Mouse (Mus musculus) heart, embryonic 10.5 days (tissue): ENCODE measurements around the gene S100a4. TPM values are rescaled to one million over a fixed set of nuclear protein-coding genes. Genes with fewer than 3 reads are reported as not detected.

ENCODE experiments used
- DNase-seq: peaks from one replicate; pipeline ENCODE4 v3.0.0-alpha.2; 2017; ENCODE audit warnings: low spot score
- H3K27ac ChIP-seq: fragments of 300-500 bp; sonication (generic); 2 replicates; pipeline ENCODE4 v1.5.1; 2016; ENCODE audit warnings: mild to moderate bottlenecking
- H3K27me3 ChIP-seq: fragments of 300-500 bp; sonication (generic); 2 replicates; pipeline ENCODE4 v1.6.1; 2016; ENCODE audit warnings: mild to moderate bottlenecking; ENCODE audit not compliant: poor library complexity, insufficient read depth, severe bottlenecking
- H3K36me3 ChIP-seq: fragments of 300-500 bp; sonication (generic); 2 replicates; pipeline ENCODE4 v1.6.1; 2016; ENCODE audit warnings: mild to moderate bottlenecking, moderate library complexity
- H3K4me1 ChIP-seq: fragments of 300-500 bp; sonication (generic); 2 replicates; pipeline ENCODE4 v1.6.1; 2016; ENCODE audit warnings: mild to moderate bottlenecking
- H3K4me3 ChIP-seq: fragments of 300-500 bp; sonication (generic); 2 replicates; pipeline ENCODE4 v1.5.1; 2016; ENCODE audit warnings: mild to moderate bottlenecking, moderate library complexity
- H3K9me3 ChIP-seq: fragments of 300-500 bp; sonication (generic); 2 replicates; pipeline ENCODE4 v1.6.1; 2016; ENCODE audit warnings: mild to moderate bottlenecking, moderate library complexity
- WGBS: fragments of 180-500 bp; shearing (Covaris S2); methylation state at CpG from one replicate; pipeline ENCODE4 v1.1.7; 2016; 5-methylcytosine and 5-hydroxymethylcytosine counted together
- polyA plus RNA-seq: library from polyadenylated mRNA; unstranded; fragments of >200 nt; fragmentation: Nextera tagmentation; extraction: Ambion mirVana; gene quantifications from 2 replicates; pipeline ENCODE4 v1.2.1, GENCODE M21; 2016

Gene S100a4
- polyA plus RNA-seq, 1 experiment from 2014 or later = 0.30 TPM

- WGBS = 75% methylated on average over 11 of the region's 11 CpGs
- H3K27me3 ChIP-seq = no peaks in the 10 kb centered on the region
- H3K9me3 ChIP-seq = no peaks in the 10 kb centered on the region
- no peak within 1 kb of the TSS for H3K4me3 ChIP-seq
- 0 out of 2 replicates have a peak within 1 kb of the TSS, but pooled peaks have one; percentile 4 for H3K27ac ChIP-seq
- no peaks in the 10 kb centered on the region for H3K36me3 ChIP-seq
- H3K4me1 ChIP-seq = 0 out of 2 replicates have a peak, but pooled peaks cover 15% of the 10 kb centered on the region
- DNase-seq = peak; percentile 71
Observed at GRCm38 (mm10) chr3:90601486-90602110, 2.0 kb upstream of the S100a4 start, which contains the start of gene Gm42674. Gene Gm42674 (plus strand): TSS chr3:90601904.

DNA sequence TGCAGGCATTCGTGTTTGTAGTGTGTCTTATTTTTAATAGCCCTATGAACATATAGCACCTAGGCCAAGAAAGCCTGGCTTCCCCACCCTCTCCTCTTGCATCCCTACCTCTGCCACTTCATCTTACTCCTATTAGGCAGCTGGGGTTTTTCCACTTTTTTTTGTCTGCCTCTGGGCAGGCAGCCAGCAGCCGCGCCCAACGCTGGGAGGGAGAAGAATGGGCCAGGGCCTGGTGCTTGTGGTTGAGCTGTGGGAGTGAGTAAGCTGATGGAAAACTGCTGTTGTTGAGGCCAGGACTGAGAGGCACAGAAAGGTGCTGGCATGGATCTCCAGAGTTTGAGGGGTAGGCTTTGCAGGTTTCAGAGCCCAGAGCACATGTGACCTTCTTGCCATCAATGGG, 845 bp downstream of the S100a4 start:
- Histone ChIP-seq H3K27ac (0 out of 2 replicates have a peak overlapping the region, but pooled peaks have one; percentile 13), H3K9me3 (no peaks in the 10 kb centered on the region), H3K36me3 (no peaks in the 10 kb centered on the region), H3K4me3 (no peak overlapping the region), H3K27me3 (no peaks in the 10 kb centered on the region), H3K4me1 (0 out of 2 replicates have a peak, but pooled peaks cover 15% of the 10 kb centered on the region)
- 69% methylated on average over 4 of the region's 4 CpGs for WGBS
- peak; percentile 82 for DNase-seq

DNA sequence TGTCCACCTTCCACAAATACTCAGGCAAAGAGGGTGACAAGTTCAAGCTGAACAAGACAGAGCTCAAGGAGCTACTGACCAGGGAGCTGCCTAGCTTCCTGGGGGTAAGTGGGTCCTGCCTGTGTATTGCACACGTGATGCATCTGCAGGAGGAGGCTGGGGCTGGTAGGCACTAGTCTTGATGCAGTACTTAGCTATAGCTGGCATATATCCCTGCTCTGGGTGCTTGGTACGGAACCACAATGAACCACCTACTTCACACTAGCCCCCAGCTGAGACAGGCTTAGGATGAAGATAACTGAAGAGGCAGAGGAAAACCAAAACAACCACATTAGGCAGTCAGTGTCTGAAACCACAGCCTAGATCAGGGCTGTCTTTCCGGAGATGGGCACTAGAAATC, 1.5 kb downstream of the S100a4 start:
- H3K36me3 ChIP-seq = no peaks in the 10 kb centered on the region
- 78% methylated on average over 3 of the region's 3 CpGs for WGBS
- H3K27me3 ChIP-seq = no peaks in the 10 kb centered on the region
- H3K9me3 ChIP-seq = no peaks in the 10 kb centered on the region
- H3K27ac ChIP-seq = no peak overlapping the region
- 0 out of 2 replicates have a peak, but pooled peaks cover 15% of the 10 kb centered on the region for H3K4me1 ChIP-seq
- H3K4me3 ChIP-seq = no peak overlapping the region
- no peak for DNase-seq

DNA sequence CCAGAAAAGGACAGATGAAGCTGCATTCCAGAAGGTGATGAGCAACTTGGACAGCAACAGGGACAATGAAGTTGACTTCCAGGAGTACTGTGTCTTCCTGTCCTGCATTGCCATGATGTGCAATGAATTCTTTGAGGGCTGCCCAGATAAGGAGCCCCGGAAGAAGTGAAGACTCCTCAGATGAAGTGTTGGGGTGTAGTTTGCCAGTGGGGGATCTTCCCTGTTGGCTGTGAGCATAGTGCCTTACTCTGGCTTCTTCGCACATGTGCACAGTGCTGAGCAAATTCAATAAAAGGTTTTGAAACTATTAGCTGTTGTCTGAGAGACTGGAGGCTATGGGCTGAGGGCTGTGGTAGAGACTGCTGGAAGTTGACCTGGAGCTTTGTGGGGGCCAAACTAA, 2.2 kb downstream of the S100a4 start:
- Histone ChIP-seq H3K9me3 (no peaks in the 10 kb centered on the region), H3K4me1 (0 out of 2 replicates have a peak, but pooled peaks cover 15% of the 10 kb centered on the region), H3K4me3 (no peak overlapping the region), H3K36me3 (no peaks in the 10 kb centered on the region), H3K27ac (no peak overlapping the region), H3K27me3 (no peaks in the 10 kb centered on the region)
- 72% methylated on average over 2 of the region's 2 CpGs for WGBS
- no peak for DNase-seq

- Histone ChIP-seq H3K27ac (no peak overlapping the region), H3K27me3 (no peaks in the 10 kb centered on the region), H3K36me3 (no peaks in the 10 kb centered on the region), H3K4me3 (no peak overlapping the region), H3K4me1 (0 out of 2 replicates have a peak, but pooled peaks cover 15% of the 10 kb centered on the region), H3K9me3 (no peaks in the 10 kb centered on the region)
- 86% methylated on average over 6 of the region's 6 CpGs for WGBS
- DNase-seq = no peak
Observed at GRCm38 (mm10) chr3:90606185-90606584, 2.6 kb downstream of the S100a4 start.

GRCm38 (mm10) chr3:90607361-90607760, 3.8 kb downstream of the S100a4 start:
- no peak for DNase-seq
- WGBS = 74% methylated on average over 3 of the region's 3 CpGs
- Histone ChIP-seq H3K4me1 (0 out of 2 replicates have a peak, but pooled peaks cover 15% of the 10 kb centered on the region), H3K4me3 (no peak overlapping the region), H3K36me3 (no peaks in the 10 kb centered on the region), H3K27me3 (no peaks in the 10 kb centered on the region), H3K9me3 (no peaks in the 10 kb centered on the region), H3K27ac (no peak overlapping the region)

DNA sequence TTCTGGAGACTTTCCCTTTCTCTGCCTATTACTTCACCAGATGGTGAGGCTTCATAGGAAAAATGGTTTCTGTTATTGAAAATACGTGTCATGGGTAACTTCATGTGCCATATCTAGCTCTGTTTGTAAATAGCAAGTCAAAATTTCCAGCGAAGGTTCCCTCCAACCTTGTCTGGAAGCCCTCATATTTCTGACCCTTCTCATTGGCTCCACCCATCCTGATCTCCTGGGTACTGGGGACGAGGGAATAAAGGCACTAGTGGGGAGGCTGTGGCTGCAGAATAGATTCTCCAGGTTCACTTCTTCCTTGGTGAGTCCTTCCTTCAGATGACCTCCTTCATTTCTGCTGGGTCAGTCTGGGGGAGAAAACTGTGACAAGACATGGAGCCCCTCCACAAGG, 4.7 kb downstream of the S100a4 start, which contains the start of gene S100a5:
Gene S100a5, plus strand, starts transcription at position 301 of the 400 bp plus-strand sequence.
- no peak within 1 kb of the TSS for H3K4me3 ChIP-seq

GRCm38 (mm10) chr3:90609102-90609501, 5.5 kb downstream of the S100a4 start:
- Histone ChIP-seq H3K4me1 (peaks cover 21% of the 10 kb centered on the region), H3K4me3 (no peak overlapping the region), H3K9me3 (no peaks in the 10 kb centered on the region)

More for the DNA sequence above, 4.7 kb downstream of the S100a4 start, which contains the start of gene S100a5:
- 53% methylated on average over 3 of the region's 3 CpGs for whole genome bisulfite sequencing
- no peak within 1 kb of the TSS for H3K27ac ChIP-seq
- H3K4me1 ChIP-seq = peaks cover 19% of the 10 kb centered on the region
- no peak for DNase-seq
- H3K27me3 ChIP-seq = peaks cover 3% of the 10 kb centered on the region; the same call in 1 of the 2 replicates
- no peaks in the 10 kb centered on the region for H3K9me3 ChIP-seq
- no peaks in the 10 kb centered on the region for H3K36me3 ChIP-seq

DNA sequence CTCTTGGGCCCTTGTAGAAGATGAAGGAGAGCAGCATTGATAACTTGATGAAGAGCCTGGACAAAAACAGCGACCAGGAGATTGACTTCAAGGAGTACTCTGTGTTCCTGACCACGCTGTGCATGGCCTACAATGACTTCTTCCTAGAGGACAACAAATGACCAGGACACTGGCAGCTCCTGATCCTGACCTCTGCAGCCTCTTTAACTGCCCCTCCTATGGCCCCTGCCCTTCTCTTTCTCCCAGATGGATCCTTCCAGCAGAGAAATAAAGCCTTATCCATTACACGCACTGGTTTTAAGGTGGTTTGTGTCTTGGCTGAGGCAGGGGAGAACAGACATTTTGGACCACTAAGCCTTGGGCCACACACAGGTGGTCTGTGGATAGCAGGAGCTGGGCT, 7.9 kb downstream of the S100a4 start:
- H3K27me3 ChIP-seq = peaks cover 16% of the 10 kb centered on the region; the same call in 1 of the 2 replicates
- no peaks in the 10 kb centered on the region for H3K36me3 ChIP-seq
- H3K9me3 ChIP-seq = no peaks in the 10 kb centered on the region
- 84% methylated on average over 3 of the region's 3 CpGs for WGBS
- DNase-seq = no peak
- peaks cover 15% of the 10 kb centered on the region for H3K4me1 ChIP-seq
- H3K27ac ChIP-seq = no peak overlapping the region
- H3K4me3 ChIP-seq = no peak overlapping the region

More at GRCm38 (mm10) chr3:90609102-90609501, 5.5 kb downstream of the S100a4 start:
- Histone ChIP-seq H3K27ac (no peak overlapping the region), H3K36me3 (no peaks in the 10 kb centered on the region), H3K27me3 (peaks cover 11% of the 10 kb centered on the region; the same call in 1 of the 2 replicates)
- no peak for DNase-seq

- Histone ChIP-seq H3K4me3 (no peak overlapping the region), H3K9me3 (no peaks in the 10 kb centered on the region), H3K36me3 (no peaks in the 10 kb centered on the region), H3K27ac (no peak overlapping the region), H3K4me1 (peaks cover 15% of the 10 kb centered on the region), H3K27me3 (peaks cover 16% of the 10 kb centered on the region; the same call in 1 of the 2 replicates)
- 59% methylated on average over 4 of the region's 4 CpGs for WGBS
- no peak for DNase-seq
Observed at GRCm38 (mm10) chr3:90612061-90612460, 8.5 kb downstream of the S100a4 start.

DNA sequence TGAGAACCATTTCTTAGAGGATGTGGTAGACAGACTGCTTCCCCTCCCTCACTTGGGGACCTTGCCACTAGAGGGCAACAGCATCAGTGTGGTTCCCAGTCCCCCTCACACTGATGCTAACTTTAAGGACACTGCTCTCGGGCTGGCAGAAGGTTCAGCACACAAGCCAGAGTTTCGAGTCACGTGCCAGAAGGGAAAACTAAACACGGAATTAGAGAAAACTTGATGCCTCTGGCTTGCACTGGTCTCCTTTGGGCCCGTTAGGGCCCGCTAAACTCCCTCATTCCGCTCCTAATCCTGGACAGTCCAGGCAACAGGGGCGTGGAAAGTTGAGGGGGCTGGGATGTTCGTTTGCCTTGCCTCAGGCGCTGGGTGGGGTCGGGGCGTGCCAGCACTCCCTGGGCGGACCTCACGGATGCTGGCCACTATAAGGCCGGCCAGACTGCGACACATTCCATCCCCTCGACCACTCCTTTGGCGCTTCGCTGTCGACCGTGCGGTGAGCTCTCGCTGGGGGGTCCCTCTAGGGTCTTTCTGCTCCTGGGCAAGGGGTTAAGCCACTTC, 9.2 kb downstream of the S100a4 start, which contains the start of gene S100a6:
Gene S100a6, plus strand, starts transcription at position 155 of the 564 bp plus-strand sequence.
- H3K4me1 ChIP-seq = peaks cover 15% of the 10 kb centered on the region
- H3K27me3 ChIP-seq = peaks cover 16% of the 10 kb centered on the region; the same call in 1 of the 2 replicates
- no peaks in the 10 kb centered on the region for H3K9me3 ChIP-seq
- no peak for DNase-seq
- H3K36me3 ChIP-seq = no peaks in the 10 kb centered on the region
- peak within 1 kb of the TSS; percentile 30; the same call in 1 of the 2 replicates for H3K27ac ChIP-seq
- WGBS = under 1% methylated on average over 23 of the region's 23 CpGs
- peak within 1 kb of the TSS; percentile 54 for H3K4me3 ChIP-seq

DNA sequence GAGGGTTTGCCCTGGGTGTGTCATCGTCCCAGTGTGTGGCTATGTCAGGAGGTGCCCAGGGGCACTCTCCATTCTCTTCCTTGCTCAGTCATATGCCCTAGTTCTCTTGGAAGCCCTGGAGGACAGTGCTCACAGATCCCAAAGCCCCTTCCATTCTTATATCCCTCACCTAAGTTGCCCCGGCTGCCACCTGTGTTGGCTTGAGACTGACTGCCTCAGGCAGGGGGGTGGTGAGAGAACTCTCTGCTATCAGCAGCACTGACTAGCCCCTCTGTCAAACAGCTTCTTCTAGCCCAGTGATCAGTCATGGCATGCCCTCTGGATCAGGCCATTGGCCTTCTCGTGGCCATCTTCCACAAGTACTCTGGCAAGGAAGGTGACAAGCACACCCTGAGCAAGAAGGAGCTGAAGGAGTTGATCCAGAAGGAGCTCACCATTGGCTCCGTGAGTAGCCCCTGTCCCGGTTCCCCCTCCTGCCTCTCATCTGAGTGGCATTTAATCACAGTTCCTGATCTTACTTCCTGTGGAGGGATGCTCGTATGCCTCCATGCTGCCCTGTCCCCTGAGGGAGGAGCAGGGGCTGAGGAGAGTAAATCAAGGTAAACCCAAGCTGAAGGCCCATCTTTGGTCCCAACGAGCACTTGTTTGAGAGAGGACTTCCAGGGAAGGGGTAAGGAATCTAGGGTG, 10.0 kb downstream of the S100a4 start:
- peaks cover 16% of the 10 kb centered on the region; the same call in 1 of the 2 replicates for H3K27me3 ChIP-seq
- peaks cover 15% of the 10 kb centered on the region for H3K4me1 ChIP-seq
- no peaks in the 10 kb centered on the region for H3K9me3 ChIP-seq
- no peak overlapping the region for H3K27ac ChIP-seq
- DNase-seq = no peak
- no peaks in the 10 kb centered on the region for H3K36me3 ChIP-seq
- 52% methylated on average over 7 of the region's 7 CpGs for WGBS
- H3K4me3 ChIP-seq = peak overlapping the region; percentile 54
